Mouse (Mus musculus) ZHBTc4 (cell line): ENCODE data around the gene Med24.
"Not testable (repeated sequence)": the region's sequence is repeated elsewhere in the genome, so short reads cannot be mapped to it uniquely, and the experiment has no call there.

ENCODE experiments used
- DNase-seq: peaks from one replicate; pipeline ENCODE4 v3.0.0-alpha.2; 2011; ENCODE audit warnings: low read depth, low spot score

The Med24 gene

DNA sequence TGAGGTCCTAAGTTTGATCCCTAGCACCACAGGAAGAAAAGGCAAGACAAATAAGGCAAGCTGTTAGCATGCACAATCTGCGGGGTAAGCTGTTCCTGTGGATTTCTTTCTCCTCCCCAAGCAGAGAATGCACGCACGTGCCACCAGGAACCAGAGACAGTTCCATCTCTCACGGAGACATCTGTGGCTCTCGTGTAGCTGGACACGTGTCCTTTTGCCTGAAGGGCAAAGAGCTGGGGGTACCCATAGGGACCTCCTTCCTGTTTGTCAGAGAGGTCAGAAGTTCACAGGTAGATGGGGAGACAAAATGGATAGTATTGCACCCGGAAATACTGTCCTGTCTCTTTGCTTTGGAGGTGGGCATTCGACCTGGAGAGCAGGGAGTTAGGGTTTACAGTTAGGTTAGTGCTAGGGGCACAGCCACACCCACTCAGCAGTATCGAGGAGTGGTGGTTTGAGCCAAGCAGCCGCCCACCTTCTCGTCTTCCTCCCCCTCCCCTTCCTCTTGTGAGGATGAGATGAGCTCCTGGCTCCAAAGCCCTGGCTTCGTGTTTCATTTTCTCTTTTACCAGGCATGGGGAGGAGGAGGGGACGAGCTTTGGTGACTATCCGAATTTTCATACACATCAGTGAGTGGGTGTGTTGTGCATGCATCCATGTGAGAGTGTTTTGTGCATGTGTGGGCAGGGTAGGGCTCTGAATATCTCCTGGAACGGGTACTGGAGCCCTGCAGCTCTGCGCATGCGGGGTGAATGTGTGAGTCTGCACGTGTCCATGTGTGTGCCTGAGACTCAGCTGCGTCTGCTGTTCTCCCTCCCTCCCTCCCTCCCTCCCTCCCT lies 17.8 kb upstream of the Med24 start:
- DNase-seq, result peak; percentile 53

DNA sequence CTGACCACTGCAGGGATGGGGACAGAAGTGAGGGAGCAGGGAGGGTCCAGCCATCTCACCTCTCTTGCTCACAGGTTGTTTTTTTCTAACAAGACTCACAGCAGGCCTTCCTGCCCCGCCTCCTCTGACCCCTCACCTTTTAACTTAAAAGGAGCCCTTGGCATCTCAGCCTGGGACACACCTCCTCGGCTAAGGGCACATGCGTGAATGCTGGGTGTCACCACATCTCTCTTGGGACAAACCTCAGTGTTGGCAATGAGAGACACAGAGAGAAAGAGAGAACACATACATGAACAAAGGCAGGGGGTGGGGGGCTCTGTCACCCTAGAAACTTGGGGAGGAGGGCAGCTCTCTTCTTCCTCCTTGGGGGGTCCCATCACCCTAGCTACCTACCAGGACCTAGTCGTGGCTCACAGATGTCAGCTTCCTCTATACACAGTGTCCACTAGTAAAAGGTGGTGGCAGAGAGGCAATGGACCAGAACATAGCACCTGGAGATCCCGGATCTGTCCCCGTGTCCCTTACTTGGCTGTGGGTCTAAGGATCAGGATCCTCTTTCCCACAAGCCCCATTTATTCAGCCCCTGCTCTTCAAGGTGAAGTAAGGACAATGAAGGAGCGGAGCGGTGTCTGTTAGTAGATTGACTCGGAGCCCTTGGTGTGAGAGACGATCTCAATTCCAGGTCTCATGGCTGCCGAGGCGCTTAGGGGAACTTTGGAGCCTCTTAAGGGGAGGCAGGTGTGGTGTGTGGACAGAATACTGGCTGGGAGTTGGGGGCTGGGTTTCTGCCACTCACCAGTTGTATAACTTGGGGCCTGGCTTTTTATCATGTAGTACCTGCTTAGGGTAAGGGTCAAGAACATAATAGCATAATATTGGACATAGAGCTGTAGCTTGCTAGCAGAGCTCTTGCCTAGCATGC lies 17.0 kb upstream of the Med24 start:
- no peak for DNase-seq

DNA sequence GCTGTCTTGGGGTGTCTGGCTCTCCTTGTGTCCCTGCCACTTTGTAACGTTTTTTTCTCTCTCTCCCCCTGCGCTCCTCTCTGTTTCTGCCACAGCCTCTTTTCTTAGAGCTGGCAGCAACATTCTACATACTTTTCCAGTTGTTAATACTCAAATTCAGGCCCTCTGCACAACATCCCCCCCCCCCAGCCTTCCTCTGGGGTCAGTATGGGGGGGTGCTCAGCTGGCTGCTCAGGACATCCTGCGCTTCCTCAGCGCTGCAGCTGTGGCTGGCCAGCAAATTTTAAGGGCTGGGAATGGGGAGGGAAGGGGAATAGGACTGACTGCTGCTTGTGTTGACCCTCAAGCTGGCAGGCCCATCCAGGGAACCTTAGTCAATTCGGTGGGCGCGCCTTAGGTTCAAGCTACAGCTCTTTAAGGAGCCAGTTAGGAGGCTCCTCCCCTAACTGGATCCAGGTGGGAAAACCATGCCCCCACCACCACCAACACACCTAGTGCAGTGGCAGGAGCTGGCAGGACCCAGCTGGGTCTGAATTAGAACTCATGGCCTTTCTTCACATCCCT lies 15.3 kb upstream of the Med24 start:
- DNase-seq, result no peak

DNA sequence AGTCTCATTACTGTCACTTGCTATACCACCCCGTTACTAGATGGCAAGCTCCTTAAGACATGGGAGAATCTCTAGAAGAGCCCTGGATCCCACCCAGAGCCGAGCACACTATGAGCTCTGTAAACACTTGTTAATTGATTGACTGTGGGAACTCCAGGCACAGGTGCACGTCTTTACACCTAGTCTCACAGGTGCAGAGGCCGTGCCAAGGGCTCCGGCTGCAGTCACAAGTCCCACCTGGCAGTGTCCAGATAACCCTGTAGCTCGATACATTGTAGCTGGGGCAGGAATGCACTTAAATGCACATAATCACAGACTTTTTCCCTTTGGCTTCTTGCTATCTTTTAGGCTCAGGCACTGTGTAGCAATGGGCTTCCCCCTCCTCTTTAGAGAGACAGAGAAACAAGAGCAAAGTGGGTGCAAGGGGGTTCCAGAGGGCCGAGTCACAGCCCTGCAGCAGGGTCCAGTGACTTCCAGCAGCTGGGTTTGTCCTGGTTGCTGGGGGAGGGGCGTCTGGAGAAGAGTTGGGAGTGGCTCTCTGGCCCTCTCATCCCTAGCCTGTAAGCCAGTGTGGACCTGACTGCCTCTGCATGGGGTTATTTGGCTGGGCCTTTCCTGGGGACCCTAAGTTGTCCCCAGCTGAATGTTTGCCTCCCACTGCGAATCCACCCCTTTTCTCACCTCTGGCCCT lies 14.6 kb upstream of the Med24 start:
- no peak for DNase-seq

DNA sequence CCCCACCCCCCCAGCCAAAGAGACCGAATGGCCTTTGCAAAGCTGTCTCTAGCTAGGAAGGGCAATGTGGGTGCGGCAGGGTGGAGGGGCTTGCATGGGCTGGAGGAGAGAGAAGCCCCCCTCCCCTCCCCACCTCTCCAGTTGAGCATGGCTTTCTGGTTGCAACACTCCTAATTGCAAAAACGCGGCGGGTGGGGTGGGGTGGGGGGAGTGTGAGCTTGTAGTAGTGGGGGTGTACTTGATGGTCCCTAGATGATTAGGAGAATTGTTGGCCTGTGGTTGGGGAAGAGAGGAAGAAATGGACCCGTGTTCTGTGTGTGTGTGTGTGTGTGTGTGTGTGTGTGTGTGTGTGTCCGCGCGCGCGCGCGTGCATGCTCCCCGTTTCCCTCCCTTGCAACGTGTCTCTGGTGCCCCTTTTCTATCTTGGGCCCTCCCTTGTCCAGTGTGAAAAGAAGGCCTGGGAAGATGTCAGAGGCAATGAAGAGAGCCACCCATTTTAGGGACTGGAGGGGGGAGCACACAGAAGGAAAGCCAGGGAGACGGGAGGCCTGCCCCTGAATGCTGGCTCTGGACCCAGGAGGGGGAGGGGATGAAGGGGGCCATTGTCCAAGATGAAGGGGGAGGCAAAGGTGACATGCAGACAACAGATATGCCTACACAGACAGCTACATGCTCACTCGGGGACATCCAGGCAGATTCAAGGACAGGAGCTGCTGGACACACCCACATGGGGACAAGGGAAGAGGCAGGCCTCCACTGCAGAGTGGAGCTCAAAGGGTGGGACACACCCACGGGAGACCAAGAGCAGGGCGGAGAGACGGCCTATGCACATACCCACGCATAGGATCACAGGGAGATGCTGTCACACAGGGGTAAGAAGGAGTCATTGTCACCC lies 13.4 kb upstream of the Med24 start:
- DNase-seq, result no peak

DNA sequence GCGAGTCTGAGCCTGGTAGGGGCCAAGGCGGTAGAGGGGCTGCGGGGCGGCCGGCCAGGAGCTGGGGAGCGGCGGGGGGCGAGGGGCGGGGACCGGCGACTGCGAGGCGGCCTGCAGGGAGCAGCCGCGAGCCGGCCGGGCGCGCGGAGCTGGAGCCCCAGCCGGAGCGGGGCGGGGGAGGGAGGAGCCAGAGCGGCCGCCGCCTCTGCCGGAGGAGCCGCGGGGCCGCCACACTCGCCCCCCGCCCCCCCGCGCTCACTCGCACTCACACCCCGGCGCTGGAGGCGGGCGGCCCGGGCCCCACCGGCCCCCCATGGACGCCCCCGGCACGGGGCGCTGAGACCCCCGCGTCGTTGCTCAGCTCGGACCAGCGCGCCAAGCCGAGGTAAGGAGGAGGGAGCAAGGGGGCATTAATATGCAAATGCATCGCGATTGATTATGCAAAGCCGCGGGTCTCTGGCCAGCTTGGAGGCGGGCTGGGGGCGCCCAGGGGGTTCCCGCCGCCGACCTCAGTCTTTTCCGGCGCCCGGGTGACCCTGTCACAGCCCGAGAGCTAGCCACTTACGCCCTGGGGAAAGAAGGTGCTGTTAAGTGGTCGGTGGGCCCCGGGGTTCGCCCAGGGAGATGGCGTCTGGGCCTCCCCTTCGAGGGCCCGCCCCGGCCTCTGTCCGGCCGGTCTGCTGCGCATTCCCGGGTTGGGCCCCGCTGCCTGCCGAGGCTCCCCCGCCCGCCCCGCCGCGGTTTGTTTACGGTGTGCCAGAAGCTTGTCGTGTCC lies 12.6 kb upstream of the Med24 start:
- DNase-seq, result peak; percentile 77

DNA sequence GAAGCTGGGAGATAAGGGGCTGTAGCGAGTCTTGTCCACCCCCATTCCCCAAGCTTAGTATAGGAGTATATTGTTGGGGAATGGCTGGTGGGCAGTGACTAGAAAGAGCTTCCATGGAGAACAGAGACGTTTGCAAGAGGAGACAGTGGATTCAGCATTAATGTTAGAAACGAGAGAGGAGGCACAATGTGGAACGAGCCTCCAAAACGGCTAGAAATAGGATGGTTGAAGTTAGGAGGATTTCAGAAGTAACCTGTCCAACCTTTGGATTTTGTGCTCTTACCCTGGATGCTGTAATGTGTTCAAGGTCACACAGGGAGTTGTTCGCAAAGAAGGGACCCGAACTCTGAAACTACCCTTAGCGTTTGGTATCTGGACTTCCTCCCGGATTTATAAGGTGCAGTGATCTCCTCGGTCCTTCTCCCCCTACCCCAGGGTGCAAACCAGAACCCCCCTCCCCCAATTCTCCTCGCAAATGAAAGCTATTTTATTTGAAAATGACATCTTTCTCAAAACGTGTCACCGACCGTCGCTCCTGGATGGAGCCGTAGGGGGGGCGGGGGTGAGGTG lies 11.9 kb upstream of the Med24 start:
- no peak for DNase-seq

DNA sequence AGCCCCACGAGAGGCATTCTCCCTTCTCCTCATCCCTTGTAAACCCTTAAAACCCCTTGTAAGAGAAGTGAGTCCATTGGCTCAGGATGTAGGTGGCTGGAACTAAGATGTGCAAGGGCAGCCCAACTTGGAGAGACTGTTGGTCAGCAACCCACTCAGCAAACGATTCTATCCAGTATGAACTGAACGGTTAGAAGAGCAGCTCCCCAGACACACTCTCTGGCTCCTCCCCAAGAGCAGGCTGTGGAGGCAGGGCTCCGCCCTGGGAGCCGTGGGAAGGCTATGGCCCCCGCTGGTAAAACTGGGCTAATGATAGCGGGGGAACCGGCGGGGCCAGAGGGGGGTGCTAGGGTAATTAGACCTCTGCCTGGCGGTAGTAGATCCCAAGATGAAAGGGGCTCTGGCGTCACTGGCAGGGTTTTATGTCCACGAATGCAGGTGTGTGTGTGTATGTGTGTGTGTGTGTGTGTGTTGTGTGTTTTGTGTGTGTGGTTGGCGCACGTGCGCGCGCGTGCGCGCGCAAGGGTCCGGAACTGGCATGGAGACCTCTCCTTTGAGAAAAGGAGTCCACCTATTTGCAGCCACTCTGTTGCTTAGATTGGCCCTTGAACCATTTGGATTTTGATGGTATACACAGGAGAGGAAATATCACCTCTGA lies 11.3 kb upstream of the Med24 start, which contains the start of gene Thra:
Thra (plus strand) TSS at position 246 of the 658 bp plus-strand sequence.
- peak; percentile 67 for DNase-seq

DNA sequence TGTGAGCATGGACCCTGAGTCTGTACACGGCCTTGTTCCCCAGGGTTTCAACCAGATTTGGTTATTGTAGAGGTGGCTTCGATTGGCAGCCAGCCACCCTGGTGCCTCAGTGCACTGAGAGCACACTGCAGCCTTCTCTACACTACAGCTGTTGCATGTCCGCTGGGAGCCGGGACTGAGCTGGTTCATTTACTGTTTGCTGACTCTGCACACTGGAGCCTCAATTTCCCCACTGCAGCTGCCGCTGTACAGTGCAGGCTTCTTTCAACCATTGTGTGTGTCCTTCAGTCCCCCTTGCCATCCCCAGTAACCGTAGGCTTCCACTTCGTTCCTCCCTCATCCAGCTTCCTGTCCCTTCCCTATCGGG lies 10.8 kb upstream of the Med24 start:
- DNase-seq, result no peak

DNA sequence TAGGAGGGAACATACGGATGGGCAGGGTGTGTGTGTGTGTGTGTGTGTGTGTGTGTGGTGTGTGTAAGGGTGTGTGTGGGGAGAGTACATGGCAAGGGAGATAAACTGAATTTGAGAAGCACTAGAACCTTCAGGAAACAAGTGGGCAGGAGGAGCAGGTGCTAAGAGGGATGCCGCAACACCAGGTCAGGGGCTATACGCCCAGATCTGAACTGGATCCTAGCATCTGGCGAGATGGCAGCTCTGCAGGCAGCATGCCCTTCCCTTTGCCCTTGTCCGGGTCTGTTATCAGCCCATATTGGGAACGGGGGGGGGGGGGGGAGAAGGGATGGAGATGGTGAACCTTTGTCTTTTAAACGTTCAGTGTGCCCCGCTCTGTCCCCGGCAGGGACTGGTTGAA lies 9.7 kb upstream of the Med24 start:
- DNase-seq, result peak; percentile 41

DNA sequence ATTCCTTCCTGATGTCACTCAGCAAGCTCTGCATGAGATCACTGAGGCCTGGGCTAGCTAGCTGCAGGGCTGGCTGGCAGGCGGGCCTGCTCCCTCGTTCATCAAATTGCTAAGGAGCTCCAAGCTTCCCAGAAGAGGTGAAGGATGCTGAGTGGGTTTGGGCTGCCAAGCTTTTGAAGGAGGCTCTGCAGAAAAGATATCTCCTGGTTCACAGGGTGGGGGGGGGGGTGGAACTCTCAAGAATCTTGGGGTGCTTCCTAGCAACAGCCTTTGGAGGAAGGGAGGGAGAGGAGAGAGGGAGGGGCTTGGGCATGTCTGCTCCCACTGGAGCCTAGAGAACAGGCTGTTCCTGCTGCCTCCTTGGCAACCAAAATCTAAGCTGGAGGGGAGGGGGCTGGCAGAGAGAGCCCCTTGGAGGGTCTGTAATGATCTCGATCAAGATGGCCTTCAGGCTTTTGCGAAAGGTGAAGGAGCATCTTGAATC lies 9.2 kb upstream of the Med24 start:
- no peak for DNase-seq

DNA sequence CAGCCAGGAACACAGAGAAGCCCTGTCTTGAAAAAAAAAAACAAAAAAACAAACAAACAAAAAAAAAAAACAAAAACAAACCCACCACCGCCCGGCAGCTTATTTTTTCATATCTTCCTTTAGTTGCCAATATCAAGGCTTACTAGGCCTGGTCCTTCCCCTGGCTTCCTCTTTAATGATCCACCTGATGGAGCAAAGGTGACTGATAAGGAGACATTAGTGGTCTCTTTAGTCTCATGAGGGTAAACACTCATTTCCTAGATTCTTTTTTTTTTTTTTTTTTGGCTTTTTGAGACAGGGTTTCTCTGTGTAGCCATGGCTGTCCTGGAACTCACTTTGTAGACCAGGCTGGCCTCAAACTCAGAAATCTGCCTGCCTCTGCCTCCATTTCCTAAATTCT lies 8.0 kb upstream of the Med24 start:
- not testable (repeated sequence) for DNase-seq

DNA sequence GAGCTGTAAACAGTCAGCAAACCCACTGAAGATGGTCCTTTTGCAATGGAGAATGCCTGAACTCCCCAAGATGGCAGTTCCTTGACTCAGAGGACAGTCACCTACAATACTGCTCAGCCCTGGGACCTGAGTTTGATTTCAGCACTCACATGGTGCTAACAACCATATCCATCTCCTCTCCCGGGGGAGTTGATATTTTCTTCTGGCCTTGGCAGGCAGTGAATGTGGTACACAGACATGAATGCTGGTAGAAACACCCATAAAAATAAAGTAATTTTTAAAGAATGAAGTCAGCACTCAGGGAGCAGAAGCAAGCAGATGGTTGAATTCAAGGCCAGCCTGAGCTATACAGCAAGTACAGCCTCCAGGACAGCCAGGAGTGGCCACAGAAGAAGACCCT lies 6.9 kb upstream of the Med24 start:
- no peak for DNase-seq

DNA sequence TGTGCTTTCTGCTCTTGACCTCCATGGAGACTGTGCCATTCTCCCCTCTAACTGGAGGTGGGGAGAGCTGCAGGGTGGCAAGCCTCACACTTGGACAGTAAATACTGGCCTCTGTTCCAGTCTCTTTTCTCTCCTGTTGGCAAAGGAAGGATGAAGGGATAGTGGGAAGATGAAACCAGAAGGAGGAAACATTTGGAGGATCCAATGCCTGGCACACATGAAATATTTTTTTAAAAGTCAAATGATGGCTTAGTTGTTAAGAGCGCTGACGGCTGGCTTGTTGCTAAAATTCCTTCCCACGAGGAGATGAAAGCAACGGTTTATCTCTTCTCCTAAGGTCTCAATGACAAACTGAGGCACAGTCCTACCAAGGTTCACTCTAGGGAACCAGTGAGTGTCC lies 5.9 kb upstream of the Med24 start:
- no peak for DNase-seq

DNA sequence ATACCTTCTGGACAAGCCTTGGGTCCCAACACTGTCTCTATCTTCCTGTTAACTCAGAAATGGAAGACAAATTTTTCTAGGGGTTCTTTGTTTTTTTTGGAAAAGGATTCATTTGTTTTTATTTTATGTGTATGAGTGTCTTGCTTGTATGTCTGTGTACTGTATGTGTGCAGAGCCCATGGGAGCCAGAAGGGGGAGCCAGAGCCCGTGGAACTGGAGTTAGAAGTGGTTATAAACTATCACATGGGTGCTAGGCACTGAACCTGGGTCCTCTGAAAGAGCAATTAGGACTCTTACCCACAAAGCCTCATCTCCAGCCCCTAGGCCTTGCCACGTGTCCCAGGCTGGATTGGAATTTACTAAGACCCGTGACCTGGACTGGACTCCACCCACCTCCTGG lies 4.8 kb upstream of the Med24 start:
- peak; percentile 56 for DNase-seq

DNA sequence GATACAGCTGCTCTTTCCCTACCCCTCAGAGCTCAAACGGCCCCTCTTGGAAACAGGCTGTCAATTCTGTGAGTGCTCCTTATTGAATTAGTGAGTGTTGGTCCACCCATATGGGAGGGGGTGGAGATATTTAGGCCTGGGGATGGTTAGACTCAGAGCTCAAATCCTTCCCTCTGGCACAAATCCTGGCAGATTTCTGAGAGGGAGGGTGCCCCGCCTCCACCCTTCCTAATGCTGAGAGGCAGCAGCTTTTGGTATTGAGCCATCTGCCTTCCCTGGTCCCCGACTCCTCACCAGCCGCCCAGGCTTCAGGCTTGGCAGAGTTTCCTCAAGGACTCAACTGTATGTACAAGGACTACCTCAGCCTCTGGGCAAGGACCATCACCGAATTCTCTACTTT lies 1.9 kb upstream of the Med24 start:
- DNase-seq, result no peak

DNA sequence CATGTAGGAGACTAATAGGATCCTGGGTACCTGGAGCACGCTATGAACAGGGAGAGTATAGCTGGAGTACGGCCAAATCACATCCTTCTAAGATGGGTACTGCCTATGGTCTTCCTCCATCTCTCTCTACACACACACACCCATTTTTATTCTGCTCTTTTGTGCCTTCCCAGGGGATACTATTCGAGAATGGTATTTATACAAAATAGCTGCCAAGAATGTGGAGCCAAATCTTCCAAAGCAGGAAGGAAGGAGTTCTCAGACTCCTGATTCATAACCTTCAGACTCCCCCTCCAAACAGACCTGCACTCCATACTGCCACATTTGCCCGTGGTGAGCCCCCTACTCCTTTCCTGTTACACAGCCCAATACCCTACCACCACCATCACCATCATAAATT lies 1.5 kb upstream of the Med24 start:
- no peak for DNase-seq

DNA sequence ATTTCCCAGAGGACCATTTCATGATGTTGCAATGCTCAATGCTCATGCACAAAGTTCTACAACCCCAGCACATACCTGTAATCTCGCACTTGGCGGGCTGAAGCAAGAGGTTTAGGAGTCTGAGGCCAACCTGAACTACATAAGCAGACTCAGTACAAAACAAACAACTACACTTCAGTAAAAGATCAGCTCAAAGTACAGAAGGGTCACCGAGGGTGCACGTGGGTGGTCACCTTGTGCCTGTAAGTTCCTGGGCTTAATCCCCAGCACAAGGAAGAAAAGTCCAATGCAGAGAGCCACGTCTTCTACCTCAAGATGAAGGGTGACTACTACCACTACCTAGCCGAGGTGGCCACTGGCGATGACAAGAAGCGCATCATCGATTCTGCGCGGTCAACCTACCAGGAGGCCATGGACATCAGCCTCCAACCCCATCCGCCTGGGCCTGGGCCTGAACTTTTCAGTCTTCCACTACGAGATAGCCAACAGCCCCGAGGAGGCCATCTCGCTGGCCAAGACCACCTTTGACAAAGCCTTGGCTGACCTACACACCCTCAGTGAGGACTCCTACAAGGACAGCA lies 3.2 kb downstream of the Med24 start:
- no peak for DNase-seq

DNA sequence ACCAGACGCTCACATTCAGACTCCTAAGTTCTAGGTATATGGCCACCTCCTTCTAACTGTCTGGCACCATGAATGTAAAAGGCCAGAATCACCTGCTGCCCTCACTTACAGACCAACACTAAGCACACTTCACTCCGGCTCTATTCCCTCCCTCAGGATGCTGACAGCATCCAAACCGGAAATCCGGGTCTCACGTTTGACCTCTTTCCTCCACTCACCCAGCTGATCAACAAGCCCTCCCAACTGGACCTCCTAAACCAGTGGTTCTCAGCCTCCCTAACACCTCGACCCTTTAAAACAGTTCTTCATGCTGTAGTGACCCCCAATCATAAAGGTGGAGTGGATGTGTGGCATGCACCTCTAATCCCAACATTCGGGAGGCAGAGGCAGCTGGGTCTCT lies 6.1 kb downstream of the Med24 start:
- no peak for DNase-seq
